Mouse (Mus musculus): ENCODE measurements around the gene Gfral. TPM values are rescaled to one million over a fixed set of nuclear protein-coding genes. Genes with fewer than 3 reads are reported as not detected.

Gfral gene
- not detected in 2 replicates for polyA plus RNA-seq (2011; ENCODE audit: insufficient read depth, insufficient read length, low read depth, missing spikeins)

DNA sequence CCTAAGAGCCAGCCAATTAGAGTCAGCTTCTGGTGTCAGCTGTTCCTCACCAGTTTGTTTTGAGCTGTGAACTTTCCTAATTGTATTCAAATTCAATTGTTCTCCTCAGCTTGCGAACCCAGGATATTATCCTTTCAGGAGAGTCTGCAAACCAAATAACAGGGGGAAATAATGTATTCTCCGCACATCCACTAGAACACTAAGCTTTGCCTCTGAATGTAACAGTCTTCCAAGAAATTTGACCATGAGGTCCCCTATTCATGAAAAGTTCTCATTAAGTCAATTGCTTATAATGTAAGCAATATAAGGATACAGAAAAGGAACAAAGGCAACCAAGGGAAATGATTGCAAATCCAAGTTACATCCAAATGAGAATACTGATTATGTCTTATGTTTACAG, at the start of gene Gfral:
Gene Gfral (minus strand): TSS at position 101 of the 400 bp plus-strand sequence.
- H3K36me3 ChIP-seq (ENCODE audit: control insufficient read depth, insufficient read depth, low read length, poor library complexity, severe bottlenecking), result no peaks in the 10 kb centered on the region
- H3K27me3 ChIP-seq (ENCODE audit: control insufficient read depth, insufficient read depth, low read length, poor library complexity, severe bottlenecking), result no peaks in the 10 kb centered on the region
- H3K9ac ChIP-seq (ENCODE audit: low read depth, poor library complexity, severe bottlenecking), result no peak within 1 kb of the TSS
- no peak within 1 kb of the TSS for H3K27ac ChIP-seq (ENCODE audit: insufficient read depth, low read length)
- no peak within 1 kb of the TSS for H3K4me3 ChIP-seq (ENCODE audit: low read depth, low read length)
- TF ChIP-seq CTCF (IDR thresholded peaks at IDR 0.05; ENCODE audit: low read depth, low read length) (no peak), POLR2A (IDR thresholded peaks at IDR 0.05; ENCODE audit: insufficient read depth, low read length) (no peak), EP300 (IDR thresholded peaks at IDR 0.05; ENCODE audit: insufficient read depth, low read depth, low read length) (no peak)
- H3K4me1 ChIP-seq (ENCODE audit: control insufficient read depth, insufficient read depth, low read length), result no peaks in the 10 kb centered on the region
- no peaks in the 10 kb centered on the region for H3K9me3 ChIP-seq (replicated peaks; ENCODE audit: control insufficient read depth, insufficient read depth, low read length, poor library complexity, severe bottlenecking)

DNA sequence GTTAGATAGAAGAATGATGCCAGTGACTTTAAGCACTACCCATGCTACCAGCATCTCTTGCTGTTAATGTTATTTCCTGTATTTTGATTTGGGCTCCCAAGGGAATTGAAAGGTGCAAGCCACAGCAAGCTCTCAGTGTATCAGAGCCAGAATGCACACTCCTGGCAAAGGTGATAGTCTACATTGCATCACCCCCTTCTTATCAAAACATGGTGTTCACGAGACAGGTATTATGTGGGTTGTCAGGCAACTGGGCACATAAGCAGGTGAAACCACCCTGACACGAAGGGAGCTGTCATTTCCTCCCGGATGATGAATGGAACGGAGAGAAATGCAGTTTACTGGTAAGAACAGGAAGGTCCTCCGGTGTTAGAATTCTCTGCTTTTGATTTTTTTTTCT, 44.3 kb upstream of the Gfral start:
- Histone ChIP-seq H3K4me3 (ENCODE audit: low read depth, low read length) (no peak overlapping the region), H3K27me3 (ENCODE audit: control insufficient read depth, insufficient read depth, low read length, poor library complexity, severe bottlenecking) (no peaks in the 10 kb centered on the region), H3K27ac (ENCODE audit: insufficient read depth, low read length) (no peak overlapping the region), H3K4me1 (ENCODE audit: control insufficient read depth, insufficient read depth, low read length) (no peaks in the 10 kb centered on the region), H3K9ac (ENCODE audit: low read depth, poor library complexity, severe bottlenecking) (no peak overlapping the region), H3K36me3 (ENCODE audit: control insufficient read depth, insufficient read depth, low read length, poor library complexity, severe bottlenecking) (no peaks in the 10 kb centered on the region), H3K9me3 (replicated peaks; ENCODE audit: control insufficient read depth, insufficient read depth, low read length, poor library complexity, severe bottlenecking) (no peaks in the 10 kb centered on the region)
- no peak for TF ChIP-seq POLR2A (IDR thresholded peaks at IDR 0.05; ENCODE audit: insufficient read depth, low read length)
- TF ChIP-seq CTCF (IDR thresholded peaks at IDR 0.05; ENCODE audit: low read depth, low read length), result no peak
- no peak for TF ChIP-seq EP300 (IDR thresholded peaks at IDR 0.05; ENCODE audit: insufficient read depth, low read depth, low read length)

DNA sequence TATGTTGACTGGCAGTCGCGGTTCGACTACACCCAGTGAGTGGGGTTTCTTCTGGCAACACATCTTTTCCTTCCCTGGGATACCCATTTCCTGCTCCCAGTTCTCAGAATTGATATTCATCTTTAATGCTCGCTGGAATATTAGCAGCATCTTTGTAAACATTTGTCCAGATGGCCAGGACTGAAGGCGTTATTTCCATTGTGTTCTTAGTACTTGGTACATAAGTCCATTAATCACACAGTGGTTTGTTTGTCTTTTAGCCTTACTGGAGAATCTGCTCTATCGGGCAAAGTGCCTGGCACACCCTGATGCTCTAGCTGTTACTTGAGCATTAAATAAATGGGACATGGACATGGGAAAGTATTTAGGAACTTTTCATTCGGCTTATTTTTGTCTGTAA, 39.1 kb upstream of the Gfral start:
- Histone ChIP-seq H3K9me3 (replicated peaks; ENCODE audit: control insufficient read depth, insufficient read depth, low read length, poor library complexity, severe bottlenecking) (no peaks in the 10 kb centered on the region), H3K27ac (ENCODE audit: insufficient read depth, low read length) (no peak overlapping the region), H3K36me3 (ENCODE audit: control insufficient read depth, insufficient read depth, low read length, poor library complexity, severe bottlenecking) (no peaks in the 10 kb centered on the region), H3K9ac (ENCODE audit: low read depth, poor library complexity, severe bottlenecking) (no peak overlapping the region), H3K4me3 (ENCODE audit: low read depth, low read length) (no peak overlapping the region), H3K27me3 (ENCODE audit: control insufficient read depth, insufficient read depth, low read length, poor library complexity, severe bottlenecking) (no peaks in the 10 kb centered on the region), H3K4me1 (ENCODE audit: control insufficient read depth, insufficient read depth, low read length) (no peaks in the 10 kb centered on the region)
- TF ChIP-seq POLR2A (IDR thresholded peaks at IDR 0.05; ENCODE audit: insufficient read depth, low read length) (no peak), CTCF (IDR thresholded peaks at IDR 0.05; ENCODE audit: low read depth, low read length) (no peak)

DNA sequence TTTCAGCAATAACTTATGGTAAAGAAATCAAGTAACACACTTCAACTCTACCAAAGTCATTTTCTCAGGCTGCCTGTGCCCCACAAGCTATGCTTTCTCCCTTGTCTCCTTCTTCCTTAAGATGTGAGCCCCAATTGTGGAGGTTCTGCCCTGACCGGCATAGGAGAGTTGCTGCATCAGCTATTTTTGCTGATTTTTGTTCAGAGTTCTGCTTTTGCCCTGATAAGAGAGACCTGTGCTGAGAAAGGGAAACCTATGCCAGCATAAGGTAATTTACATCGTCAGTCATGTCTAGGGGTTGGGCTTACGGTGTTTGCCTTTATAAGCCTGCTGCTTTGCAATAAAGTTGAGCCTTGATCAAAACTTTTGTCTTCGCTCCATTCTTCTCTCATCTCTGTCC, 38.7 kb upstream of the Gfral start:
- Histone ChIP-seq H3K9me3 (replicated peaks; ENCODE audit: control insufficient read depth, insufficient read depth, low read length, poor library complexity, severe bottlenecking) (no peaks in the 10 kb centered on the region), H3K4me1 (ENCODE audit: control insufficient read depth, insufficient read depth, low read length) (no peaks in the 10 kb centered on the region), H3K9ac (ENCODE audit: low read depth, poor library complexity, severe bottlenecking) (no peak overlapping the region), H3K4me3 (ENCODE audit: low read depth, low read length) (no peak overlapping the region), H3K27ac (ENCODE audit: insufficient read depth, low read length) (no peak overlapping the region), H3K36me3 (ENCODE audit: control insufficient read depth, insufficient read depth, low read length, poor library complexity, severe bottlenecking) (no peaks in the 10 kb centered on the region), H3K27me3 (ENCODE audit: control insufficient read depth, insufficient read depth, low read length, poor library complexity, severe bottlenecking) (no peaks in the 10 kb centered on the region)
- no peak for TF ChIP-seq POLR2A (IDR thresholded peaks at IDR 0.05; ENCODE audit: insufficient read depth, low read length)

DNA sequence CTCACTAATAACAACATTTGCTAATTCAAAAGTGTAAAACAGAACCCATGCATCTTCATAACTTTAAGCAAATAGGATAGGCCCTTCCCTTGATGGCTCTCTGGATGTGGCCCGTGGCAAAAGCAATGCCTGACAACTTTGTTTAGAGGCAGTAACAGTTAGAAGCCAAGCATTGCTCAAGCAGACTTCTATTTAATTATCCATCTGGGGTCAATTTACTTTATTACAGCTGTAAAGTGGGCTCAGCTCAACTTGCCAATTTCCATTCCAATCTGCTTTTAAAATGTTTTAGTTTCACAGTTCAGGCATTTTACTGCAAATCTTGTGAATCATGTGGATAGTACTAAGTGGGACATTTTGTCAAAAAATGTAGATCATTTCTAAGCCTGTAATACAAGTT, 28.9 kb upstream of the Gfral start:
- Histone ChIP-seq H3K9ac (ENCODE audit: low read depth, poor library complexity, severe bottlenecking) (no peak overlapping the region), H3K27ac (ENCODE audit: insufficient read depth, low read length) (no peak overlapping the region), H3K36me3 (ENCODE audit: control insufficient read depth, insufficient read depth, low read length, poor library complexity, severe bottlenecking) (no peaks in the 10 kb centered on the region), H3K27me3 (ENCODE audit: control insufficient read depth, insufficient read depth, low read length, poor library complexity, severe bottlenecking) (no peaks in the 10 kb centered on the region), H3K4me1 (ENCODE audit: control insufficient read depth, insufficient read depth, low read length) (no peaks in the 10 kb centered on the region), H3K4me3 (ENCODE audit: low read depth, low read length) (no peak overlapping the region), H3K9me3 (replicated peaks; ENCODE audit: control insufficient read depth, insufficient read depth, low read length, poor library complexity, severe bottlenecking) (no peaks in the 10 kb centered on the region)
- TF ChIP-seq CTCF (IDR thresholded peaks at IDR 0.05; ENCODE audit: low read depth, low read length) (no peak), POLR2A (IDR thresholded peaks at IDR 0.05; ENCODE audit: insufficient read depth, low read length) (no peak), EP300 (IDR thresholded peaks at IDR 0.05; ENCODE audit: insufficient read depth, low read depth, low read length) (no peak)

DNA sequence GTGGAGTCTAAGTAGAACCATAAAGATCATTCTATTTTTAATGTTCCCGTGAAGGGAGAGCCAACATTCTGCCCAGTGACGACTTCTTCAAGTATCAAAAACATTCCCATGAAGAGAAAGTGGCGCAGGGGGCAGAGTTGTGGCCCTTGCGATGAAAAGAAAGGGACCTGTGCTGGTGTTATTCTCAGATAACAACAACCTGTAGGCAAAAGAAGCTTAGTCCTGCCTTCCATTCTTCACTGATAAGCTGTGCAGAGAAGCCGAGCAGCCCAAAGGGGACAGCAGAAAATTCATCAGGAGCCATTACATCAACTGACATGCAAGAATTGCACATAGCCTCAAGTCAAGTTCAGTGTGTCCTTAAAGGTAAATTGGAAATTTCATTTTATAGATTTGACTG, 24.5 kb upstream of the Gfral start:
- Histone ChIP-seq H3K36me3 (ENCODE audit: control insufficient read depth, insufficient read depth, low read length, poor library complexity, severe bottlenecking) (no peaks in the 10 kb centered on the region), H3K4me3 (ENCODE audit: low read depth, low read length) (no peak overlapping the region), H3K9me3 (replicated peaks; ENCODE audit: control insufficient read depth, insufficient read depth, low read length, poor library complexity, severe bottlenecking) (no peaks in the 10 kb centered on the region), H3K27ac (ENCODE audit: insufficient read depth, low read length) (no peak overlapping the region), H3K27me3 (ENCODE audit: control insufficient read depth, insufficient read depth, low read length, poor library complexity, severe bottlenecking) (no peaks in the 10 kb centered on the region), H3K9ac (ENCODE audit: low read depth, poor library complexity, severe bottlenecking) (no peak overlapping the region), H3K4me1 (ENCODE audit: control insufficient read depth, insufficient read depth, low read length) (no peaks in the 10 kb centered on the region)
- TF ChIP-seq CTCF (IDR thresholded peaks at IDR 0.05; ENCODE audit: low read depth, low read length) (no peak), POLR2A (IDR thresholded peaks at IDR 0.05; ENCODE audit: insufficient read depth, low read length) (no peak), EP300 (IDR thresholded peaks at IDR 0.05; ENCODE audit: insufficient read depth, low read depth, low read length) (no peak)

Data from ES-Bruce4 (cell line).